Mouse (Mus musculus): ENCODE data around the gene Aarsd1.

DNA sequence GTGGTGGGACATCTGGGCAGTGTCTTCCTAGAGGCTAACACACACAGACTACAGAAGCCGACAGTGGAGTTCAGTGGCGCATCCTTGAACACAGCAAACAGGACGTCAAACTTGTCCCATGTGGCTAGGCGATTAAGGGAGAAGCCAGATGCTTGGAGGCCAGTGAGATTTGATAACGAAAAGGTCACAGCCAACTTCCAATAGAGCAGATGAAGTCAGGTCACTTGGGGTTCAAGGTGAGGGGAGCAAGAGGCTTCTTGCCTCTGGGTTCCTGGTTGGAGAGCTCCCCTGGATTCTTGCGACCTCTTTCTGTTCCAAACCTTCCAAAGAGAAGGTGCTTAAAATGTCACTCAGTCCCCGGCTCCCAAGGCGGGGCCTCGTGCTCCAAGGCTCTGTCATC lies 57.6 kb downstream of the Aarsd1 start:
- no peak for TF ChIP-seq POLR2A (IDR thresholded peaks at IDR 0.05; ENCODE audit: low read depth, low read length)
- no peak for TF ChIP-seq CTCF (conservative IDR thresholded peaks at IDR 0.05; ENCODE audit: insufficient read depth, insufficient read length, low read depth, low read length)
